Mouse (Mus musculus) heart, postnatal 36 days (tissue): ENCODE results near the gene Dennd4c. TPM values are rescaled to one million over a fixed set of nuclear protein-coding genes. Genes with fewer than 3 reads are reported as not detected.
"Not testable (repeated sequence)": the region's sequence is repeated elsewhere in the genome, so short reads cannot be mapped to it uniquely, and the experiment has no call there.

Experiments used
- DNase-seq, 2 experiments: peaks; one replicate each; pipeline ENCODE4 v3.0.0; 2021 to 2022
- intact Hi-C: fragments of 180-260 bp; cut with DNase I; formaldehyde crosslinking; loops from one replicate; pipeline ENCODE4 v1.15.1; 2025
- total RNA-seq, 2 experiments: library from RNA; stranded (reverse); gene quantifications; 2 replicates each; pipeline ENCODE4 v1.2.3; 2021

The Dennd4c gene
- total RNA-seq, 2 experiments from 2014 or later: 31.0 to 37.9 TPM

GRCm38 (mm10) chr4:86764307-86764706, 16.0 kb downstream of the Dennd4c start:
- intact Hi-C loops: no loop called here

GRCm38 (mm10) chr4:86777587-86777986, 29.2 kb downstream of the Dennd4c start:
- intact Hi-C loops: no loop called here
- no peak for DNase-seq

More at GRCm38 (mm10) chr4:86764307-86764706, 16.0 kb downstream of the Dennd4c start:
- no peak for DNase-seq

- intact Hi-C loops: loop anchor here (2.0 kb wide), 1 partner anchor 114 kb away; no protein-coding TSS in a partner anchor
- DNase-seq: peak; percentile 5
These were observed 62.2 kb downstream of the Dennd4c start for GRCm38 (mm10) chr4:86810604-86811003.

GRCm38 (mm10) chr4:86814850-86815249, 66.5 kb downstream of the Dennd4c start:
- intact Hi-C loops: no loop called here
- DNase-seq: no peak

- DNase-seq: peak; percentile 35 to 64
- intact Hi-C loops: no loop called here
These were observed 74.8 kb downstream of the Dennd4c start for GRCm38 (mm10) chr4:86823169-86823568.

GRCm38 (mm10) chr4:86825143-86825542, 76.8 kb downstream of the Dennd4c start:
- intact Hi-C loops: loop anchor here (5.0 kb wide), 1 partner anchor 102 kb away; no protein-coding TSS in a partner anchor
- no peak for DNase-seq

- no peak for DNase-seq
- intact Hi-C loops: no loop called here
These were observed 83.5 kb downstream of the Dennd4c start for GRCm38 (mm10) chr4:86831896-86832295.

- intact Hi-C loops: not testable (repeated sequence)
These were observed 92.8 kb downstream of the Dennd4c start for GRCm38 (mm10) chr4:86841141-86841540.

GRCm38 (mm10) chr4:86845384-86845783, 97.0 kb downstream of the Dennd4c start:
- peak; percentile 21 to 29 for DNase-seq
- intact Hi-C loops: no loop called here

More at GRCm38 (mm10) chr4:86841141-86841540, 92.8 kb downstream of the Dennd4c start:
- not testable (repeated sequence) for DNase-seq

- DNase-seq: no peak
- intact Hi-C loops: no loop called here
These were observed 98.9 kb downstream of the Dennd4c start for GRCm38 (mm10) chr4:86847246-86847645.

GRCm38 (mm10) chr4:86851331-86851730, 103.0 kb downstream of the Dennd4c start:
- intact Hi-C loops: loop anchor here (10.0 kb wide), 2 partner anchors 237 to 277 kb away; partner anchors contain the start of genes Haus6 and Rraga
- DNase-seq: no peak

- intact Hi-C loops: loop anchor here (10.0 kb wide), 2 partner anchors 237 to 277 kb away; partner anchors contain the start of genes Haus6 and Rraga
- no peak for DNase-seq
These were observed 103.7 kb downstream of the Dennd4c start for GRCm38 (mm10) chr4:86852018-86852417.

- intact Hi-C loops: loop anchor here (10.0 kb wide), 2 partner anchors 238 to 278 kb away; partner anchors contain the start of genes Haus6 and Rraga
These were observed 104.6 kb downstream of the Dennd4c start for GRCm38 (mm10) chr4:86852813-86853590.

GRCm38 (mm10) chr4:86856304-86857112, 108.2 kb downstream of the Dennd4c start:
- DNase-seq: no peak
- intact Hi-C loops: loop anchor here (1.0 to 10.0 kb wide), 4 partner anchors 18 to 282 kb away; partner anchors contain the start of genes Acer2, Haus6 and Rraga

More at GRCm38 (mm10) chr4:86852813-86853590, 104.6 kb downstream of the Dennd4c start:
- no peak for DNase-seq

- DNase-seq: peak; percentile 97
- intact Hi-C loops: loop anchor here (1.0 to 10.0 kb wide), 4 partner anchors 17 to 283 kb away; partner anchors contain the start of genes Acer2, Haus6 and Rraga
These were observed 109.0 kb downstream of the Dennd4c start, which contains the start of gene Rps6 for GRCm38 (mm10) chr4:86857113-86858069. Gene Rps6, minus strand, starts transcription at chr4:86857412.

- intact Hi-C loops: loop anchor here (10.0 kb wide), 2 partner anchors 243 to 283 kb away; partner anchors contain the start of genes Haus6 and Rraga
- DNase-seq: no peak
These were observed 109.7 kb downstream of the Dennd4c start for GRCm38 (mm10) chr4:86858070-86858440.

GRCm38 (mm10) chr4:86864087-86864486, 115.7 kb downstream of the Dennd4c start:
- intact Hi-C loops: no loop called here
- no peak for DNase-seq

GRCm38 (mm10) chr4:86871988-86872387, 123.6 kb downstream of the Dennd4c start:
- intact Hi-C loops: no loop called here
- no peak for DNase-seq

- no peak for DNase-seq
These were observed 124.7 kb downstream of the Dennd4c start for GRCm38 (mm10) chr4:86873072-86873471.

More at GRCm38 (mm10) chr4:86873072-86873471, 124.7 kb downstream of the Dennd4c start:
- intact Hi-C loops: no loop called here
